Comparison of ENCODE assay signal across 24 mouse cellular contexts in genomic region chr15:31398769-31399168, GRCm38 (mm10). TPM values are rescaled to one million over a fixed set of nuclear protein-coding genes. Genes with fewer than 3 reads are reported as not detected.
DNase-seq lines count a peak whose midpoint lies in the region; ATAC-seq lines count a peak whose summit lies in the region.
"Had no signal": no experiment of that assay in that cellular context is flagged by ENCODE, and none has a peak within 500 bp of the region (broad histone marks: within the 10 kb centered on the region; RNA-seq: fewer than 3 reads in every experiment).

No protein-coding gene starts in this region.

- H3K27ac ChIP-seq in midbrain, embryonic 16.5 days (ENCODE audit: low read length), result no peak overlapping the region
- H3K27ac ChIP-seq: forebrain, embryonic 10.5 days; heart, embryonic 15.5 days; hindbrain, embryonic 14.5 days; kidney, postnatal 0 days; midbrain, embryonic 10.5 days had no signal

- no peak for ATAC-seq in midbrain, embryonic 16.5 days
- ATAC-seq: forebrain, postnatal 0 days; inflammation-experienced regulatory T-cells, adult 6 months; liver, postnatal 0 days had no signal

- H3K4me3 ChIP-seq in midbrain, embryonic 16.5 days (ENCODE audit: low read depth, low read length), result no peak overlapping the region
- H3K4me3 ChIP-seq: forebrain, embryonic 10.5 days; heart, embryonic 15.5 days; midbrain, embryonic 10.5 days had no signal

- H3K4me1 ChIP-seq in midbrain, embryonic 16.5 days (ENCODE audit: control insufficient read depth, insufficient read depth, low read length), result no peaks in the 10 kb centered on the region; the same call in 1 of the 2 replicates

- H3K4me2 ChIP-seq in midbrain, embryonic 16.5 days (ENCODE audit: low read length), result no peak overlapping the region
- H3K4me2 ChIP-seq: heart, embryonic 15.5 days; hindbrain, embryonic 14.5 days; liver, embryonic 11.5 days had no signal

- H3K9me3 ChIP-seq in midbrain, embryonic 16.5 days (replicated peaks; ENCODE audit: control insufficient read depth, low read length, poor library complexity, severe bottlenecking), result no peaks in the 10 kb centered on the region
- H3K9me3 ChIP-seq: forebrain, embryonic 10.5 days; heart, embryonic 15.5 days; midbrain, embryonic 10.5 days had no signal

- DNase-seq in layer of hippocampus, adult 18-20 months (ENCODE audit: low spot score in 2 of 2), result peak; percentile 40 to 71
- no peak for DNase-seq in layer of hippocampus, postnatal 36 days
- peak; percentile 65 to 70 for DNase-seq in right cerebral cortex, adult 2 months (ENCODE audit: low spot score in 2 of 2)
- DNase-seq in right cerebral cortex, postnatal 4 days, result no peak
- peak; percentile 56 to 77 for DNase-seq in left cerebral cortex, adult 9 months (ENCODE audit: low spot score in 2 of 2)
- DNase-seq in lung, adult 18-20 months, result no peak
- DNase-seq: adrenal gland, adult 2 months; cerebellum, adult 11-12 months; cerebellum, postnatal 10 days; forebrain, postnatal 0 days; gastrocnemius, postnatal 25 days; heart, postnatal 4 days; kidney, adult 2 months; liver, postnatal 0 days; lung, postnatal 10 days; thymus, postnatal 25 days had no signal

- no peak overlapping the region for H3K9ac ChIP-seq in midbrain, embryonic 16.5 days (ENCODE audit: low read depth, low read length)
- H3K9ac ChIP-seq: forebrain, postnatal 0 days; heart, embryonic 15.5 days; hindbrain, embryonic 14.5 days; liver, postnatal 0 days had no signal

- no peaks in the 10 kb centered on the region for H3K36me3 ChIP-seq in midbrain, embryonic 16.5 days (ENCODE audit: control insufficient read depth, insufficient read depth, low read length)
- H3K36me3 ChIP-seq: forebrain, embryonic 10.5 days; heart, embryonic 15.5 days; midbrain, embryonic 10.5 days had no signal

- 94% methylated on average over 13 of the region's 13 CpGs for WGBS in midbrain, embryonic 16.5 days

- no peaks in the 10 kb centered on the region for H3K27me3 ChIP-seq in midbrain, embryonic 16.5 days (ENCODE audit: control insufficient read depth, insufficient read depth, low read depth, low read length)
- H3K27me3 ChIP-seq: heart, embryonic 15.5 days had no signal

RNA-seq across cellular contexts. Expression of gene Ankrd33b, which starts 31.2 kb away (rescaled TPM):
- total RNA-seq in layer of hippocampus, adult 18-20 months (2021), result 10 to 100 TPM; 61.6 to 66.7 TPM
- total RNA-seq in layer of hippocampus, postnatal 36 days (2021), result 10 to 100 TPM; 53.2 to 54.2 TPM
- 0.53 and 0.69 TPM in 2 replicates for polyA plus RNA-seq in midbrain, embryonic 16.5 days (2015; fragmentation: Nextera tagmentation; extraction: Ambion mirVana)
- polyA plus RNA-seq: inflammation-experienced regulatory T-cells, adult 6 months had no signal

RNA-seq across cellular contexts. Expression of gene Ropn1l, which starts 54.8 kb away (rescaled TPM):
- 1 to 10 TPM in 1 of 2 experiments, under 1 TPM in 1; 0.57 to 1.1 TPM for total RNA-seq in layer of hippocampus, adult 18-20 months (2021)
- total RNA-seq in layer of hippocampus, postnatal 36 days (2021), result 1 to 10 TPM in 1 of 2 experiments, under 1 TPM in 1; 0.50 to 1.1 TPM
- 2.0 and 2.5 TPM in 2 replicates for polyA plus RNA-seq in midbrain, embryonic 16.5 days (2015; fragmentation: Nextera tagmentation; extraction: Ambion mirVana)
- total RNA-seq: gastrocnemius, postnatal 25 days had no signal

Comparison
In these comparisons a context has a peak if more than half of its experiments do, and no peak if none do; other contexts are left out.
1. DNase-seq: peak in layer of hippocampus, adult 18-20 months (2 of 2), right cerebral cortex, adult 2 months (2 of 2) and left cerebral cortex, adult 9 months (2 of 2); none in layer of hippocampus, postnatal 36 days (0 of 2), right cerebral cortex, postnatal 4 days (single experiment) and lung, adult 18-20 months (0 of 2).